Mouse (Mus musculus) C2C12 (cell line): ENCODE measurements around the gene Nceh1.

Source experiments
- CTCF ChIP-seq: IDR thresholded peaks from one replicate; pipeline ENCODE4 v1.5.1; 2011; ENCODE audit not compliant: control insufficient read depth, insufficient read depth, insufficient read length
- MAX ChIP-seq: IDR thresholded peaks from one replicate; pipeline ENCODE4 v1.6.1; 2011; ENCODE audit warnings: mild to moderate bottlenecking, control low read depth
- MYOG ChIP-seq: IDR thresholded peaks from one replicate; pipeline ENCODE4 v1.6.1; 2011; ENCODE audit not compliant: control insufficient read depth, insufficient read length; ENCODE audit errors: extremely low read depth
- USF1 ChIP-seq: IDR thresholded peaks from one replicate; pipeline ENCODE4 v1.6.1; 2011; ENCODE audit warnings: low read depth, mild to moderate bottlenecking, control low read depth, moderate library complexity

DNA sequence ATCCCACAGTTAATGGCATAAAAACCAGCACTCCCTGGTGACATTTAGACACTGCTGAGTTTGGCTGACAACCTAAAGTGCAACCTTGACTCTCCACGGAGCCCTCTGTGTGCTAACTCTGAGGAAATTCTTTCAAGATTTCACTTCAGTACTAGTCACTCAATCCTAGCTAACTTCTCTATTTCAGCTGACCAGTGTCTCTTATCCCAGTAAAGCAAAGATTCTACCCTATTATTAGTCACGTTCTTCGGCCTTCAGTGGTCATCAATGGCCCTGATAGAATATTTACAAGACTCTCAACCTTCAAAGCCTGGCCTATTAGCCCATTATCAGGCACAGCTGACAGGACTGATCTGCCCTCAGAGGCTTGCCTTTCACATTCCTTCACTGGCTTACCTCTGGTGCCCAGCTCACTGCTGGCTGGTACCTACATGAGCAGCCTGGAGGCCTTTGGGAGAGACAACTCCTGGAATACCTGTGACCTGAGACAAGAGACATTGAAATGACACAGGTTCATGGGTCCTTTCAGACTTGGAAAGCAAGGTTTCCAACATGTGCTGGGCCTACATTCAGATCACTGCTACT, 17.2 kb upstream of the Nceh1 start:
- TF ChIP-seq USF1 (no peak), CTCF (no peak), MAX (no peak), MYOG (no peak)
